Mouse (Mus musculus) bone marrow, adult 2 months (tissue): ENCODE measurements around the gene Fbxl16.

ENCODE experiments used
- CTCF ChIP-seq: fragments of 200-500 bp; IDR thresholded peaks from 2 replicates; pipeline ENCODE4 v1.5.1; 2011; ENCODE audit warnings: low read length, control low read depth; ENCODE audit not compliant: control insufficient read depth, insufficient read depth
- POLR2A ChIP-seq: fragments of 200-500 bp; IDR thresholded peaks from 2 replicates; pipeline ENCODE4 v1.6.1; 2011; ENCODE audit warnings: low read depth, mild to moderate bottlenecking, control low read depth, low read length, borderline replicate concordance; ENCODE audit not compliant: control insufficient read depth

DNA sequence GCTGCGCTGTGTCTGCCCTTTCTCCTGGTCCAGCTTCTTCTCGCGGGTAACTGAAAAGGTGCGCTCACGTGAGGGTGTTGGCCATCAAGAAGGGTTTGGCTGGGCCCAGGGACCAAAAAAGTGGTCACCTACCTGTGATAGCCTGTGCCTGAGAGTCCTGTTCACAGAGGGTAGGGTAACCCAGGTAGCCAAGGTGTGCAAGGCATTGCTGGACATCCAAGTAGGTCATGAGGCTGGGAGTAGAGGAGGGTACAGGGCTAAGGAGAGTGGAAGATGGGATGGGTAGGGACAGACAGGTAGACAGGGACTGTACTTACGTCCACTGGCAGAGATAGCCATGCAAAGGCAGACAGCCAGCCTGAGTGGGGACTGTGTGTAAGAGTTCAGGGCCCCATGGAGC, 31.6 kb downstream of the Fbxl16 start:
- no peak for TF ChIP-seq POLR2A
- no peak for TF ChIP-seq CTCF
